Mouse (Mus musculus): ENCODE results near the gene Clic4. TPM values are rescaled to one million over a fixed set of nuclear protein-coding genes. Genes with fewer than 3 reads are reported as not detected.

Clic4 gene
- total RNA-seq, 2 experiments from 2014 or later = 36.9 to 38.9 TPM

Other genes with a start within 250 kb of the Clic4 start
- not detected for gene Runx3, start 152.2 kb downstream of the Clic4 start, total RNA-seq (2021)
- 100 to 1,000 TPM; 102 to 140 TPM for gene Srrm1, start 80.5 kb upstream of the Clic4 start, total RNA-seq (2021)
- under 1 TPM in 1 of 2 experiments, not detected in 1; 0.54 TPM for gene Ncmap, start 125.4 kb upstream of the Clic4 start, total RNA-seq (2021)
- 10 to 100 TPM; 27.8 to 29.7 TPM for gene Rcan3, start 161.0 kb upstream of the Clic4 start, total RNA-seq (2021)
- 1 to 10 TPM; 1.5 to 2.5 TPM for gene Stpg1, start 222.0 kb upstream of the Clic4 start, total RNA-seq (2021)
- 100 to 1,000 TPM in 1 of 2 experiments, 10 to 100 TPM in 1; 88.2 to 100 TPM for gene Nipal3, start 222.2 kb upstream of the Clic4 start, total RNA-seq (2021)